Mouse (Mus musculus) thymus, adult 18-20 months (tissue): ENCODE measurements around the gene H1f0.
A peak's percentile ranks its signal among the peaks of the same experiment; 100 is the strongest.

ENCODE experiments used
- DNase-seq, 2 experiments: peaks; one replicate each; pipeline ENCODE4 v3.0.0; 2022; ENCODE audit warnings: mixed read lengths in 2 of 2

H1f0 gene

GRCm38 (mm10) chr15:79073752-79074151, 45.5 kb downstream of the H1f0 start:
- no peak for DNase-seq

GRCm38 (mm10) chr15:79074446-79074845, 46.2 kb downstream of the H1f0 start:
- DNase-seq: no peak

GRCm38 (mm10) chr15:79074913-79075532, 46.8 kb downstream of the H1f0 start, which contains the start of gene Eif3l:
Gene Eif3l (plus strand): TSS chr15:79075179.
- peak; percentile 76 to 78 for DNase-seq

GRCm38 (mm10) chr15:79075658-79076365, 47.6 kb downstream of the H1f0 start:
- no peak for DNase-seq

- no peak for DNase-seq
Measured at GRCm38 (mm10) chr15:79079567-79079966, 51.3 kb downstream of the H1f0 start.
